Mouse (Mus musculus): Measurements from ENCODE around the gene Trim45.
A peak's percentile ranks its signal among the peaks of the same experiment; 100 is the strongest.

Gene Trim45

DNA sequence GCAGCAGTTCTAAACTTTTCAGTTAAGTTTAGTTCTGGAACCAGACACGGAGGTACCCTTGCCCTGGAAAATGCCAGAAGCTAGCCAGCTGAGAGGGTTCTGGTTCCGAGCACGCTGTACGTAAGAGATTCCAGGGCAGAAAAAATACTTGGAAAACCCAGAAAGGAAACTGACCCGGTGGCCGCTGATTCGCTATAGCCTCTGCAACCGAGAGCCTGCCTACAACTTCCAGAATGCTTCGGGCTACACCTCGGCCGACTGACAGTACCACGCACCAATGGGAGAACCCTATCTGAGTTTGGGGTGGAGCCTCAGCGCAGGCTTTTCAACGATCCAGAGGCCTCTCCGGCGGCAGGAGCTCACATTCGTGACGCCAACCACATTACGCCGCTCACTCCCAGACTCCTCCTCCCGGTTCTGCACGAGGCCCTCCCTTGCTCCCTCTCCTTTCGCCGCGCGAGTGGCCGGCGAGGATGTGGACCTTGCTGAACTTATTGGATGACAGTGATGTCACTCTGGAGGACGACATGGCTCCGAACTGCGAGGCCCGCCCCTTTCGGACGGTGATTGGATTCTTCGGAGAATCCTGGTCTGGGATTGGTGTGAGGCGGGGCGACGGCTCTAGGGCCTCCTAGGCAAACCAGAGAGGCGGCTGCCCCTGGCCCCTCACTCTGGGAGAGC is at the start of gene Trim45:
TSS of gene Trim45 (plus strand) at position 378 of the 681 bp plus-strand sequence.
- DNase-seq = peak; percentile 100

- peak; percentile 21 for DNase-seq
Observed at GRCm38 (mm10) chr3:100877057-100877456, 44.9 kb upstream of the Trim45 start.

- DNase-seq = no peak
Observed at GRCm38 (mm10) chr3:100881403-100881802, 40.6 kb upstream of the Trim45 start.

GRCm38 (mm10) chr3:100881843-100882634 is 40.0 kb upstream of the Trim45 start:
- DNase-seq = peak; percentile 44

GRCm38 (mm10) chr3:100889234-100889633 is 32.8 kb upstream of the Trim45 start:
- peak; percentile 18 for DNase-seq

DNA sequence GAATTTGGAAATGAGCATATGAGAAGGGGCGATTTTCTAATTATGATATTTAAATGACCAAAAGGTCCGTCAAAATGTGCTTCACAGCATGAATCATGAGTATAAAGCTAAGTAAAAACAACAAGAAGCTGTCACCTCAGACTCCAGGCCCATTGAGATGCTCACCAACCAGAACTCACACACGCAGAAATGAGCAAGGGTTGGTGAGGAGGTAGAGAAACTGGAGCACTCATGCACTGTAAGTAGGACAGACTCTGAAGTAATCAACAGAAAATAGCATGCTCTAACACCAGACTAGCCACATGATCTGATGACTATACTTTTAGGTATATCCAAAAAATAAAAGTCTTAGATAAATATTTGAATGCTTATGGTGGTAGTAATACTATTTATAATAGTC is 31.6 kb upstream of the Trim45 start:
- DNase-seq = peak; percentile 50

- DNase-seq = peak; percentile 57
Observed at GRCm38 (mm10) chr3:100892383-100893335, 29.3 kb upstream of the Trim45 start.

- DNase-seq = peak; percentile 61
Observed at GRCm38 (mm10) chr3:100895500-100895899, 26.5 kb upstream of the Trim45 start.

DNA sequence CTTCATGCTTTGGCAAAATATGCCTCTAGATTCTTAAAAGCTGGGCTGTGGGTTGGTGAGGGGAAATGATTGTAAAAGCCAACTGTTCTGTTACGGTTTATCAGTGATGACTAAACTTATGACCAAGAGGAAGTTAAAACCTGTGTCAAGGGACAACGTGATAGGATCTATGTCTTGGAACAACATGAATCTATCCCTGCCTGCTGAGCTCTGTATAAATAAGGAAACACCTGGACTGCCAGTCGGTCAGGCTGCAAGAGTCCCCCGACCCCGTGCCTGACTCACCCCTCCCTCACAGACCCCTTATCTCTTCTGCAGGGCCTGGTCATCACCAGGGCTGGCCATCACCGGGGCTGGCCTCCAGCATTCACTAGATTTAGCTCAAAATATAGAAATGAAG is 15.9 kb upstream of the Trim45 start:
- peak; percentile 85 for DNase-seq

GRCm38 (mm10) chr3:100906916-100907315 is 15.1 kb upstream of the Trim45 start:
- peak; percentile 82 for DNase-seq

- DNase-seq = peak; percentile 24
Observed at GRCm38 (mm10) chr3:100908594-100908993, 13.4 kb upstream of the Trim45 start.

DNA sequence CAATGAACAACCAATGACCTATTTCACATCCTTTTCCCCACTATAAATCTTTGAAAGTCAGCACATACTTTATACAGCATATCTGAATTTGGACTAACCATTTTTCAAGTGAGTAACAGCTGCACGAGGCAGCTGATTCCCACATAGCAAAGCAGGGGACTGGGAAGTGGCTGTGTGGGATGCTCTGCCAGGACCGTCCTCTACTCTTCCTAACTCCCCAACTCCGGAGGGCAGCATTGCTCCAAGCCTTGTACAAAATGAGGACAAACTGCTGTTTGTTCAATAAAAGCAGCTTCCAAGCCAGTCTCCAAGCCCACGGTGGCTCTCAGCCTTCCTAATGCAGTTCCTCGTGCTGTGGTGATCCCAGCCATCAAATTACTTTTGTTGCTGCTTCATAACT is 11.4 kb upstream of the Trim45 start:
- DNase-seq = peak; percentile 78

- peak; percentile 59 for DNase-seq
Observed at GRCm38 (mm10) chr3:100911026-100911425, 11.0 kb upstream of the Trim45 start.

GRCm38 (mm10) chr3:100911498-100912213 is 10.3 kb upstream of the Trim45 start:
- peak; percentile 81 for DNase-seq

DNA sequence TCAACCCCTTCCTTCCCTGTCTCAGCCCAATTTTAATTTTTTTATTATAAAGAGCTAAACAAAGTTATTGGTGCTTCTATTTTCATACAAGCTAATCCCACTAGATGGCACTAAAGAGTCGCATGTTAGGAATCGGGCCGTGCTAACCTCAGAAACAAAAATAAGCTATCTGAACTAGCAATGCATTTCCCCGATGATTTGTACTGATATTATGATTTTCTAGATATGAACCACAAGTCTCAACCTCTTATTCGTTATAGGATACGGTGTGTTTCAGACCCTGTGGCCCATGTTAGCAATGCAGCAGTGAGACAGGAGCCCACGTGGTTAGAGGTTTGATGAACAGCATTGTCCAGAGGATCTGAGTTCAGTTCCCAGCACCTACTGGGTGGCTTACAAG is 5.2 kb upstream of the Trim45 start:
- peak; percentile 48 for DNase-seq

GRCm38 (mm10) chr3:100920611-100921140 is 1.3 kb upstream of the Trim45 start:
- peak; percentile 78 for DNase-seq

- peak; percentile 95 for DNase-seq
Observed at GRCm38 (mm10) chr3:100922506-100923375, 739 bp downstream of the Trim45 start.

DNA sequence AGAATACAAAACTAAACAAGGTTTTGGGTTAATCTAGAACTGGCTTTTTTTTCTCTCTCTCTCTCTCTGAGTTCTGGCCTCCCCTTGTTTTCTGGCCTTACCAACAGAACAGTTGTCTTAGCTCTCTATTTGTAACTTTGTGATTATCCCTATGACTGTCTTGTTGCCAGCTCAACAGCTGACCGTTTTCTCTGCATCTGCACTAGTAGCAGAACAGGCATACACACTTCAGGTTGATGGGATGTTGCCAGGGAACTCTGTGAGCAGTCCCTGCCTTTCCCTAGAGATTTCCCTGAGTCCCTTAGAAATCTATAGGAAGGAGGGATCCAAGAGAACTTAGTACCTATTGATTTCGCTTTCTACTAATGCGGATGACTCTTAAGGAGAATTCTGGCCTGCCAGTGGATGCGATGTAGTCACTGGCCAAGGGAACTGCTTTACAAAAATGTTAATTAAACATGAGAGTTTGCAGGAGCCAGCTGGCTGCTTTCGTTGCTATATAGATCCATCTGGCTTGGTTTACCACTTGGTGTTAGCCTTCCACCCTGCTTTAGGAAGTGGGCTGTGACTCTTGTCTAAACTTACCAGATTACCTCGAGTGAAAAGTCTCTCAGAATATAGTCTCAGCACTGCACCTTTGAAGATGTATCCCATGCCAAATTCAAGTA is 2.2 kb downstream of the Trim45 start:
- DNase-seq = peak; percentile 92

DNA sequence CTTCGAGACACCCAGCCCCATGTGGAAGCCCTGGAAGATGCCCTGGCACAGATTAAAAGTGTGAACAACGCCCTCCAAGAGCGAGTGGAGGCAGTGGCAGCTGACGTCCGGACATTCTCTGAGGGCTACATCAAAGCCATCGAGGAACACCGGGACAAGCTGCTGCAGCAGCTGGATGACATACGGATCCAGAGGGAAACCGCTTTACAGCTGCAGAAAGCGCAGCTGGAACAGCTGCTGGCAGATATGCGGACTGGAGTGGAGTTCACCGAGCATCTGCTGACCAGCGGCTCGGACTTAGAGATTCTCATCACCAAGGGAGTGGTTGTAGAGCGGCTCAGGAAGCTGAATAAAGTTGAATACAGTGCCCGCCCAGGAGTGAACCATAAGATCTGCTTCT is 3.2 kb downstream of the Trim45 start:
- peak; percentile 95 for DNase-seq

DNA sequence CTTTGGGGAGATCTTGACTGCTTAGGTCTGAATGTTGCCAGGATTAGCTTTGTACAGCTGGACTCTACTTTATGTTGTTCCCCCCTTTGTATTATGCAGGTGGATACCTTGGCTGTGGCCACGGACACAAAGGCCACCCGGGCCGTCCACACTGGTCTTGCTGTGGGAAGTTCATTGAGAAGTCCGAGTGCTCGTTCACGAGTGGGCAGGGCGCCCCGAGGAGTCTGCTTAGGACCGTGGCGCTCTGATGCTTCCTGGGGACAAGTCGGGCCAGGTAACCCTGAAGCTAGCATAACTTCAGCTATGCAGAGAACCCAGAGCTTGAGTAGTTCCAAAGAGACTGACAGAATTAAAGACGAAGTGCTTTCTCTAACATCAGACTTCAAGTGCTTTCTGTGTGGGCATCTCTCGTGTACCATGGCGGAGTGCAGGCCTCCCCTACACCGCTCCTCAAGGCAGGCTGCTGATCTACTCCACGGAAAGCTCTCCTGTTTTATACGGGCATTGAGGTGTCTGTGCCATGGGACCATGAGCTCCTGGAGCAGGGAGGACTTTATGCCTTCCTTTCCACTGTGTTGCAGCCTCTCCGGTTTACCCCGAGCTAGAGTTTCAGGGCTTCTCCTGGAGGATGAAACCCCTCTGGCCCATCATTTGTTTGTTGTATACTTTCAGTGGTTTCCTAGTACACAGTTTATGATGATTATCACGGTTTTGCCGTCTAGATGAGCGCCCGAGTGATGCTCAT is 9.5 kb downstream of the Trim45 start:
- DNase-seq = peak; percentile 84

All from heart, adult 11 months (tissue).